29 mouse cellular contexts compared by ENCODE assay signal in genomic region chr14:92615605-92616004, GRCm38 (mm10).
DNase-seq lines count a peak whose midpoint lies in the region; ATAC-seq and TF ChIP-seq lines count a peak whose summit lies in the region.
"Had no signal": no experiment of that assay in that cellular context is flagged by ENCODE, and none has a peak within 500 bp of the region (broad histone marks: within the 10 kb centered on the region; RNA-seq: fewer than 3 reads in every experiment).

No protein-coding gene starts in this region.

- peak; percentile 96 for ATAC-seq in frontal cortex, adult (ENCODE audit: low TSS enrichment)
- ATAC-seq: activated CD4-positive, CD25-positive, alpha-beta regulatory T cell, adult 4 months; CD4-positive, CD25-positive, alpha-beta regulatory T cell, adult 4 months; forebrain, embryonic 14.5 days; forebrain, embryonic 16.5 days; Patski had no signal

- no peak overlapping the region for H3K27ac ChIP-seq in heart, adult 2 months
- H3K27ac ChIP-seq: embryonic facial prominence, embryonic 13.5 days; embryonic facial prominence, embryonic 15.5 days; forebrain, embryonic 10.5 days; forebrain, embryonic 12.5 days had no signal

- TF ChIP-seq CTCF in heart, adult 2 months (IDR thresholded peaks at IDR 0.05), result no peak

- H3K27me3 ChIP-seq in heart, adult 2 months (ENCODE audit: control insufficient read depth, insufficient read depth, low read length), result no peaks in the 10 kb centered on the region
- H3K27me3 ChIP-seq: CH12.LX; embryonic facial prominence, embryonic 13.5 days; embryonic facial prominence, embryonic 15.5 days; forebrain, embryonic 12.5 days; Patski had no signal

- TF ChIP-seq EP300 in heart, adult 2 months (IDR thresholded peaks at IDR 0.05; ENCODE audit: insufficient read depth, low read depth, low read length), result no peak

- no peaks in the 10 kb centered on the region for H3K36me3 ChIP-seq in heart, adult 2 months (ENCODE audit: control insufficient read depth, insufficient read depth, low read length)
- H3K36me3 ChIP-seq: embryonic facial prominence, embryonic 13.5 days; embryonic facial prominence, embryonic 15.5 days; forebrain, embryonic 10.5 days; forebrain, embryonic 12.5 days; G1E had no signal

- no peaks in the 10 kb centered on the region for H3K4me1 ChIP-seq in heart, adult 2 months (ENCODE audit: control insufficient read depth, insufficient read depth, low read length)
- H3K4me1 ChIP-seq: embryonic facial prominence, embryonic 13.5 days; embryonic facial prominence, embryonic 15.5 days; forebrain, embryonic 10.5 days; forebrain, embryonic 12.5 days had no signal

- no peak for TF ChIP-seq POLR2A in heart, adult 2 months (IDR thresholded peaks at IDR 0.05; ENCODE audit: insufficient read depth, low read depth, low read length)

- H3K79me2 ChIP-seq in heart, adult 2 months (replicated peaks; ENCODE audit: control insufficient read depth, insufficient read depth, low read length), result no peaks in the 10 kb centered on the region

- H3K9ac ChIP-seq in heart, adult 2 months (ENCODE audit: low read depth, low read length), result no peak overlapping the region
- H3K9ac ChIP-seq: embryonic facial prominence, embryonic 13.5 days; embryonic facial prominence, embryonic 15.5 days; forebrain, embryonic 12.5 days had no signal

- DNase-seq in frontal cortex, postnatal 14 days (ENCODE audit: low spot score in 2 of 2), result no peak
- DNase-seq in left cerebral cortex, adult 11 months (ENCODE audit: low spot score), result peak; percentile 7
- no peak for DNase-seq in left cerebral cortex, postnatal 10 days (ENCODE audit: extremely low spot score in 1 of 2, low spot score in 2 of 2)
- peak; percentile 69 for DNase-seq in brain, adult 2 months (ENCODE audit: low read depth, low spot score)
- DNase-seq in heart, adult 2 months, result no peak
- DNase-seq: adrenal gland, adult 8-10 months; adrenal gland, postnatal 14 days; adrenal gland, postnatal 36 days; B cell, adult 2 months; cerebellum, adult 11 months; cerebellum, adult 18-20 months; cerebellum, adult 8-10 months; cerebellum, adult 9-11 months; cerebellum, postnatal 14 days; cerebellum, postnatal 36 days; embryo, embryonic 11 days had no signal

- WGBS in heart, adult 2 months, result 87% methylated on average over 4 of the region's 4 CpGs

- intact Hi-C loops in left cerebral cortex, postnatal 10 days (cut with DNase I), result no loop called here
- intact Hi-C loops in heart, adult 2 months (cut with DNase I), result no loop called here

- H3K4me3 ChIP-seq in heart, adult 2 months, result no peak overlapping the region
- H3K4me3 ChIP-seq: embryonic facial prominence, embryonic 13.5 days; embryonic facial prominence, embryonic 15.5 days; erythroblast, embryonic 14.5 days; forebrain, embryonic 10.5 days; forebrain, embryonic 12.5 days had no signal

Comparison
In these comparisons a context has a peak if more than half of its experiments do, and no peak if none do; other contexts are left out.
1. DNase-seq: peak in left cerebral cortex, adult 11 months (single experiment) and brain, adult 2 months (single experiment); none in frontal cortex, postnatal 14 days (0 of 2), left cerebral cortex, postnatal 10 days (0 of 2) and heart, adult 2 months (0 of 2).